Mouse (Mus musculus) hindbrain, embryonic 15.5 days (tissue): Measurements from ENCODE around the gene 5430403G16Rik. TPM values are rescaled to one million over a fixed set of nuclear protein-coding genes. Genes with fewer than 3 reads are reported as not detected.
"Not testable (repeated sequence)": the region's sequence is repeated elsewhere in the genome, so short reads cannot be mapped to it uniquely, and the experiment has no call there.

ENCODE experiments used
- ATAC-seq: fragments of 200-750 bp; cut with Nextera tagmentation; 2 replicates; pipeline ENCODE4 v1.8.0; 2017; ENCODE audit warnings: low read depth, moderate number of reproducible peaks, moderate TSS enrichment; ENCODE audit not compliant: low FRiP score
- H3K27ac ChIP-seq: fragments of 300-500 bp; sonication (generic); replicated peaks from 2 replicates; pipeline ENCODE4 v1.5.1; 2015; ENCODE audit warnings: mild to moderate bottlenecking, inconsistent platforms
- H3K27me3 ChIP-seq: fragments of 300-500 bp; sonication (generic); 2 replicates; pipeline ENCODE4 v1.6.1; 2015; ENCODE audit warnings: control low read depth, inconsistent platforms
- H3K36me3 ChIP-seq: fragments of 300-500 bp; sonication (generic); 2 replicates; pipeline ENCODE4 v1.6.1; 2015; ENCODE audit warnings: control low read depth, inconsistent platforms
- H3K4me1 ChIP-seq: fragments of 300-500 bp; sonication (generic); replicated peaks from 2 replicates; pipeline ENCODE4 v1.6.1; 2015; ENCODE audit warnings: control low read depth, inconsistent platforms
- H3K4me2 ChIP-seq: fragments of 300-500 bp; sonication (generic); 2 replicates; pipeline ENCODE4 v1.6.1; 2015; ENCODE audit warnings: moderate library complexity, mild to moderate bottlenecking, inconsistent platforms
- H3K4me3 ChIP-seq: fragments of 300-500 bp; sonication (generic); 2 replicates; pipeline ENCODE4 v1.5.1; 2015; ENCODE audit warnings: mild to moderate bottlenecking, inconsistent platforms
- H3K9ac ChIP-seq: fragments of 300-500 bp; sonication (generic); 2 replicates; pipeline ENCODE4 v1.6.1; 2015; ENCODE audit warnings: inconsistent platforms
- H3K9me3 ChIP-seq: fragments of 300-500 bp; sonication (generic); 2 replicates; pipeline ENCODE4 v1.6.1; 2016; ENCODE audit warnings: control low read depth, inconsistent platforms
- WGBS: fragments of 180-500 bp; shearing (Covaris S2); methylation state at CpG from one replicate; pipeline ENCODE4 v1.1.7; 2015; 5-methylcytosine and 5-hydroxymethylcytosine counted together
- polyA plus RNA-seq: library from polyadenylated mRNA; unstranded; fragments of >200 nt; fragmentation: Nextera tagmentation; extraction: Ambion mirVana; gene quantifications from 2 replicates; pipeline ENCODE4 v1.2.1, GENCODE M21; 2015

Gene 5430403G16Rik
- polyA plus RNA-seq = 1.8 and 2.0 TPM in 2 replicates

DNA sequence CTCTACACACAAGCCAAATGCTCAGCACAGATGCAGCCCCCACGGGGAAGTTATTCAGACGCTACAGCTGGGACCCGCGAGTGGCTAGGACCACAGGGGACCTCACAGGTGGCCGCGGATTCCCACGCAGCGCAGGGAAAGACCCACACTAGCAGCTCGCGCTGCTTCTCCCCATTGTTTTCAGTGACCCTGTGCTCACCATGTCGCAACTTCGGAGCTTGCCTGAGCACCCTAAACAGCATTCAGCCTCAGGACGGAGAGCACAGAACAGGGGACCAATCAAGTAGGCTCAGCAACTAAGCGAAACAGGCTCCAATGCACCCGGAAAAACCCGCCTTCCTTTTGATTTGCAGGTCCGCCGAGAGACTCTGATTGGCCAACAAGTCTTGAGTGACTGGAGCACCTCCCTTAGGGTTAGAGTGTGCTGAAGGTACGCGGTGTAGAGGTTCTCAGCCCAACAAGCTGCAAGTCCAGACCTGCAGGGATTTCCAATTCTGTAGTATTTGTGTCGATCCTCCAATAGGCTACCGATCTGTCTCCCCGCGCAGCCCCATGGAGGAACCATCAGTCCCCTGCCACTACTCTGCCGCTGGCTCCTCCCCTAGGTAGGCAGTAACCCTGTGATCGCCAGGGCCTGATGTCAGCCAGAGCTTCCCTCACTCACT lies at the start of gene 5430403G16Rik:
TSS of gene 5430403G16Rik (minus strand) at position 505 of the 665 bp plus-strand sequence.
- not testable (repeated sequence) for H3K27me3 ChIP-seq
- under 1% methylated on average over 25 of the region's 26 CpGs for WGBS

DNA sequence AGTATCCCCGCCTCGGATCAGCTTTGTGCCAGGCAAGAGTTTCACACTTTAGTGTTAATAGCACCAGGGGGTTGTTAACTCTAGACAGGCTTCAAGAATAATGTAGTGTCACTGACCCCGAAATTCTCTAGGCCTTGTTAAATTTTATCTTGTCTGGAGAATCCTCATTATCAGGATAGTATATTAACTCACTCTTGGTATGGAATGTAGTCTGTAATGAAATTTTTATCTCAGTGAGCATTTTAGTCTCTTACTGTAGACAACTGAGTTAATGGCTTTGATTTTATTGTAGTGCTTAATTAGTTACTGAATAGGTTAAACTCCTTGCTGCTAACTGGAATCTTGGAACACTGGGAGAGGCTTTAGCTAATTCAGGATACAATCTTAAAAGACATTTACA lies 26.5 kb upstream of the 5430403G16Rik start:
- ATAC-seq, H3K4me2 ChIP-seq, H3K4me1 ChIP-seq, H3K4me3 ChIP-seq, H3K9me3 ChIP-seq, H3K27ac ChIP-seq, H3K27me3 ChIP-seq, H3K9ac ChIP-seq, H3K36me3 ChIP-seq: not testable (repeated sequence)
- 78% methylated on average over 3 of the region's 3 CpGs for WGBS

More for the DNA sequence above, at the start of gene 5430403G16Rik:
- H3K27ac ChIP-seq = peak within 1 kb of the TSS; percentile 77
- H3K36me3 ChIP-seq, H3K4me1 ChIP-seq, H3K9me3 ChIP-seq: not testable (repeated sequence)
- peak within 1 kb of the TSS; percentile 88 for H3K4me2 ChIP-seq
- ATAC-seq = peak; percentile 99
- peak within 1 kb of the TSS; percentile 72 for H3K4me3 ChIP-seq
- peak within 1 kb of the TSS; percentile 61 for H3K9ac ChIP-seq

DNA sequence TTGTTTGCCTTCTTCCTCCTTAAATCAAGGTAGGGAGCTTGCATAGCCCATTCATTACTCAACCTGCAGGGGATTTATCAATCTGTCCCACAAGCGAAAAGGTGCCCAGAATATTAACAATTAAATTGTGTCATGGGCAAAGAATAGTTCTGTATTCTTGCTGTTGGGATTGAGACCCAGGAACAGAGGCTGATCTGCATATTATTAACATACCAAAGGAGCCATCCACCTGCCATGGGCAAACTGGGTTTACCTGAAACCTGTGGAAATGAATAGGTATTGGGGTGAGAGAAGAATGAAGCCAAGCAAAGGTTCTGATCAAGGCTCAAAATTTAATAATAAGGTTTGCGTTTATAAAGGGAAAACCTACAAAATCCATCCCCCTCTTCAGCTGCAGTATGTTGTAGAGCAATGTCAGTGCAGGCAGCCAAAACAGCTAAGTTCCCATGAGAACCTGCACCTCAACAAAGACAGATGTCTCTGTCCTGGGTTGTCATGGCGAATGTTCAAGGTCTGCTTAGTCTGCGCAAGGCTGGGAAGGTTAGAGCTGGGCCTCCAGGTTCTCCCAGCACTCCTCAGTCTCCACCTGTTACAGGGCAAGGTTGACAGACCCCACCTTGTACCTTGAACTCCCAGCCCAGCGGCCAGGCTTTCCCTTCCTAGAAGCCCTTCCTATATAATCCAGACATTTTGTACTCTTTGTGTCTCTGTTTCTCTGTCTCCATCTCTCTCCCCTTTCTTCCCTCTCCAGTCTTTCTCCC lies 544 bp upstream of the 5430403G16Rik start:
- peak overlapping the region; percentile 72 for H3K4me3 ChIP-seq
- H3K4me2 ChIP-seq = peak overlapping the region; percentile 88
- peak overlapping the region; percentile 63 for H3K27ac ChIP-seq
- H3K4me1 ChIP-seq, H3K36me3 ChIP-seq, H3K9me3 ChIP-seq, H3K27me3 ChIP-seq: not testable (repeated sequence)
- ATAC-seq = peak; percentile 29; the same call in 1 of the 2 replicates
- 54% methylated on average over 5 of the region's 5 CpGs for WGBS
- H3K9ac ChIP-seq = peak overlapping the region; percentile 61; the same call in 1 of the 2 replicates

DNA sequence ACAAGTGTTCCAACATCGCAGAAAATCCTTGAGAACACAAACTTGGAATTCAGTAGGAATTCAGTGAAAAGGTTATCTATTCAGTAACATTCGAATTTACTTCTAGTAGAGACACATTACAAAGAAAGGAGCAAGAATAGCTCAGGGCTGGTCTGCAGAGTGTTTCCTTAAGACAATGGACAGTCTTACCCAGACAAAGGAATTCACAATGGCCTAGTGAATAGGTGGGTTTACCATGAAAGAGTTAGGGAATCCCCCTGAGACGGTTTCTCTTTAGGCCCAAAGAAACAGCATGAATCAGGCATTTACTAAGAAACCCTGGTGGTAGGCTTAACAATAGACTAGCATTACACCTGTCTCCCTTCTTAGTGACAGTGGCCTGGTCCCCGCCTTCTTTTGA lies 7.9 kb downstream of the 5430403G16Rik start:
- WGBS = 67% methylated on average over 4 of the region's 4 CpGs
- Histone ChIP-seq H3K9me3 (peaks cover 7% of the 10 kb centered on the region; the same call in 1 of the 2 replicates), H3K4me2 (no peak overlapping the region), H3K27me3 (no peaks in the 10 kb centered on the region), H3K4me3 (no peak overlapping the region), H3K36me3 (0 out of 2 replicates have a peak, but pooled peaks cover 2% of the 10 kb centered on the region), H3K4me1 (no peaks in the 10 kb centered on the region), H3K9ac (no peak overlapping the region), H3K27ac (no peak overlapping the region)
- no peak for ATAC-seq

Other genes with a start within 250 kb of the 5430403G16Rik start
- 18.4 and 22.6 TPM in 2 replicates for gene Crlf2, start 132.0 kb downstream of the 5430403G16Rik start, polyA plus RNA-seq
- 3.7 and 4.8 TPM in 2 replicates for gene 4930522L14Rik, start 60.8 kb upstream of the 5430403G16Rik start, polyA plus RNA-seq
- gene Gm15446, start 232.4 kb upstream of the 5430403G16Rik start, polyA plus RNA-seq = 0.33 and 0.39 TPM in 2 replicates